Mouse (Mus musculus): Measurements from ENCODE around the gene Fbxl5. TPM values are rescaled to one million over a fixed set of nuclear protein-coding genes. Genes with fewer than 3 reads are reported as not detected.

Fbxl5 gene
- total and polyA plus RNA-seq, 3 experiments, result 20.9 to 45.3 (median 28.1) TPM

GRCm38 (mm10) chr5:43722452-43722783, 99.0 kb downstream of the Fbxl5 start:
- H3K9me3 ChIP-seq (replicated peaks; ENCODE audit: low read length), result no peaks in the 10 kb centered on the region
- TF ChIP-seq UBTF (IDR thresholded peaks at IDR 0.05; ENCODE audit: low read depth, low read length), result no peak
- TF ChIP-seq JUND (conservative IDR thresholded peaks at IDR 0.05; ENCODE audit: low read depth, low read length), result no peak
- no peak overlapping the region for H3K4me2 ChIP-seq (ENCODE audit: insufficient read depth, low read depth, poor library complexity, severe bottlenecking)
- H3K79me2 ChIP-seq (replicated peaks; ENCODE audit: control insufficient read depth, extremely low read depth, insufficient read depth, poor library complexity, severe bottlenecking), result no peaks in the 10 kb centered on the region
- no peak overlapping the region for H3K4me3 ChIP-seq (replicated peaks in 1 of 3; ENCODE audit: low read depth in 2 of 3, low read length in 2 of 3, poor library complexity in 1 of 3)
- H3K9ac ChIP-seq (ENCODE audit: insufficient read depth, low read depth), result no peak overlapping the region
- dilution Hi-C loops (cut with MboI; ENCODE audit: extremely low pct_ligation_motif_present, extremely low pct_unique_long_range_greater_than_20kb, low sequenced_read_pairs), result no loop called here
- H3K27me3 ChIP-seq (replicated peaks), result no peaks in the 10 kb centered on the region
- H3K27ac ChIP-seq (ENCODE audit: insufficient read depth, low read depth), result no peak overlapping the region
- no peak for DNase-seq (ENCODE audit: extremely low read depth)
- H3K4me1 ChIP-seq (ENCODE audit: control insufficient read depth in 1 of 2, insufficient read depth in 2 of 2), result peaks cover 0 to 4% of the 10 kb centered on the region in 2 experiments; a peak in 1 of 4 replicates
- in situ Hi-C loops (cut with MboI; ENCODE audit: low pct_ligation_motif_present, low pct_unique_long_range_greater_than_20kb, low sequenced_read_pairs), result no loop called here
- no peaks in the 10 kb centered on the region for H3K36me3 ChIP-seq (replicated peaks in 1 of 2; ENCODE audit: control insufficient read depth in 1 of 2, insufficient read depth in 1 of 2, low read length in 1 of 2)

GRCm38 (mm10) chr5:43721538-43722451, 99.6 kb downstream of the Fbxl5 start:
- Histone ChIP-seq H3K9ac (ENCODE audit: insufficient read depth, low read depth) (no peak overlapping the region), H3K27ac (ENCODE audit: insufficient read depth, low read depth) (no peak overlapping the region), H3K9me3 (replicated peaks; ENCODE audit: low read length) (no peaks in the 10 kb centered on the region), H3K4me2 (ENCODE audit: insufficient read depth, low read depth, poor library complexity, severe bottlenecking) (no peak overlapping the region), H3K4me1 (ENCODE audit: control insufficient read depth in 1 of 2, insufficient read depth in 2 of 2) (peaks cover 0 to 4% of the 10 kb centered on the region in 2 experiments; a peak in 1 of 4 replicates), H3K36me3 (replicated peaks in 1 of 2; ENCODE audit: control insufficient read depth in 1 of 2, insufficient read depth in 1 of 2, low read length in 1 of 2) (no peaks in the 10 kb centered on the region), H3K79me2 (replicated peaks; ENCODE audit: control insufficient read depth, extremely low read depth, insufficient read depth, poor library complexity, severe bottlenecking) (no peaks in the 10 kb centered on the region), H3K27me3 (replicated peaks) (no peaks in the 10 kb centered on the region), H3K4me3 (replicated peaks in 1 of 3; ENCODE audit: low read depth in 2 of 3, low read length in 2 of 3, poor library complexity in 1 of 3) (no peak overlapping the region)
- DNase-seq (ENCODE audit: extremely low read depth), result no peak
- in situ Hi-C loops (cut with MboI; ENCODE audit: low pct_ligation_motif_present, low pct_unique_long_range_greater_than_20kb, low sequenced_read_pairs), result no loop called here
- no peak for TF ChIP-seq ZC3H11A (IDR thresholded peaks at IDR 0.05; ENCODE audit: low read depth, low read length)
- no peak for TF ChIP-seq UBTF (IDR thresholded peaks at IDR 0.05; ENCODE audit: low read depth, low read length)
- no peak for TF ChIP-seq MAZ (IDR thresholded peaks at IDR 0.05; ENCODE audit: low read depth, low read length)
- TF ChIP-seq HCFC1 (IDR thresholded peaks at IDR 0.05; ENCODE audit: low read depth, low read length), result no peak
- TF ChIP-seq ZMIZ1 (IDR thresholded peaks at IDR 0.05; ENCODE audit: low read depth, low read length), result no peak
- TF ChIP-seq MEF2A (IDR thresholded peaks at IDR 0.05; ENCODE audit: borderline replicate concordance, low read depth, low read length), result no peak
- dilution Hi-C loops (cut with MboI; ENCODE audit: extremely low pct_ligation_motif_present, extremely low pct_unique_long_range_greater_than_20kb, low sequenced_read_pairs), result no loop called here

GRCm38 (mm10) chr5:43699240-43699639, 122.2 kb downstream of the Fbxl5 start:
- TF ChIP-seq MAX (IDR thresholded peaks at IDR 0.05; ENCODE audit: low read length), result no peak
- no peak for TF ChIP-seq UBTF (IDR thresholded peaks at IDR 0.05; ENCODE audit: low read depth, low read length)
- TF ChIP-seq RAD21 (IDR thresholded peaks at IDR 0.05; ENCODE audit: low read depth, low read length), result no peak
- TF ChIP-seq JUN (IDR thresholded peaks at IDR 0.05; ENCODE audit: insufficient read depth, low read depth, low read length), result no peak
- TF ChIP-seq E2F4 (IDR thresholded peaks at IDR 0.05; ENCODE audit: insufficient replicate concordance, low read depth, low read length), result no peak
- TF ChIP-seq ZMIZ1 (IDR thresholded peaks at IDR 0.05; ENCODE audit: low read depth, low read length), result no peak
- no peak for TF ChIP-seq EP300 (IDR thresholded peaks at IDR 0.05; ENCODE audit: low read length)
- no peak for TF ChIP-seq PAX5 (IDR thresholded peaks at IDR 0.05; ENCODE audit: low read length)
- TF ChIP-seq CTCF (conservative IDR thresholded peaks at IDR 0.05 in 1 of 2, IDR thresholded peaks at IDR 0.05 in 1 of 2; ENCODE audit: low read depth in 2 of 2, low read length in 2 of 2), result no peak
- TF ChIP-seq USF2 (conservative IDR thresholded peaks at IDR 0.05; ENCODE audit: low read depth, low read length), result no peak
- TF ChIP-seq SIN3A (IDR thresholded peaks at IDR 0.05; ENCODE audit: low read length), result no peak
- no peak for TF ChIP-seq IRF4 (IDR thresholded peaks at IDR 0.05; ENCODE audit: low read depth, low read length)
- TF ChIP-seq TCF12 (IDR thresholded peaks at IDR 0.05; ENCODE audit: low read depth, low read length), result no peak
- no peak for TF ChIP-seq NELFE (IDR thresholded peaks at IDR 0.05; ENCODE audit: low read depth, low read length)
- TF ChIP-seq MXI1 (IDR thresholded peaks at IDR 0.05; ENCODE audit: low read depth, low read length), result no peak
- no peak for TF ChIP-seq HCFC1 (IDR thresholded peaks at IDR 0.05; ENCODE audit: low read depth, low read length)
- TF ChIP-seq SMC3 (IDR thresholded peaks at IDR 0.05; ENCODE audit: low read depth, low read length), result no peak
- H3K4me3 ChIP-seq (replicated peaks in 1 of 3; ENCODE audit: low read depth in 2 of 3, low read length in 2 of 3, poor library complexity in 1 of 3), result no peak overlapping the region
- no peak overlapping the region for H3K9ac ChIP-seq (ENCODE audit: insufficient read depth, low read depth)
- no peaks in the 10 kb centered on the region for H3K4me1 ChIP-seq (ENCODE audit: control insufficient read depth in 1 of 2, insufficient read depth in 2 of 2)
- no peaks in the 10 kb centered on the region for H3K36me3 ChIP-seq (replicated peaks in 1 of 2; ENCODE audit: control insufficient read depth in 1 of 2, insufficient read depth in 1 of 2, low read length in 1 of 2)
- no peaks in the 10 kb centered on the region for H3K9me3 ChIP-seq (replicated peaks; ENCODE audit: low read length)
- dilution Hi-C loops (cut with MboI; ENCODE audit: extremely low pct_ligation_motif_present, extremely low pct_unique_long_range_greater_than_20kb, low sequenced_read_pairs) (no loop called here), in situ Hi-C loops (cut with MboI; ENCODE audit: low pct_ligation_motif_present, low pct_unique_long_range_greater_than_20kb, low sequenced_read_pairs) (no loop called here)
- no peak overlapping the region for H3K4me2 ChIP-seq (ENCODE audit: insufficient read depth, low read depth, poor library complexity, severe bottlenecking)
- no peaks in the 10 kb centered on the region for H3K27me3 ChIP-seq (replicated peaks)
- H3K27ac ChIP-seq (ENCODE audit: insufficient read depth, low read depth), result no peak overlapping the region
- H3K79me2 ChIP-seq (replicated peaks; ENCODE audit: control insufficient read depth, extremely low read depth, insufficient read depth, poor library complexity, severe bottlenecking), result no peaks in the 10 kb centered on the region
- DNase-seq (ENCODE audit: extremely low read depth), result no peak

Data from CH12.LX (cell line).